Mouse (Mus musculus) adrenal gland, adult 18-20 months (tissue): Measurements from ENCODE around the gene Mrpl32. TPM values are rescaled to one million over a fixed set of nuclear protein-coding genes. Genes with fewer than 3 reads are reported as not detected.

Source experiments
- DNase-seq, 2 experiments: peaks; one replicate each; pipeline ENCODE4 v3.0.0; 2021 to 2022; ENCODE audit warnings: low spot score in 2 of 2
- long read RNA-seq, 2 experiments: library from polyadenylated mRNA; stranded (forward); transcript quantifications; one replicate each; pipeline ENCODE4 v2.0.0; 2021
- total RNA-seq, 2 experiments: library from RNA; stranded (reverse); gene quantifications; 1 replicate in 1 of 2; 2 replicates in 1 of 2; pipeline ENCODE4 v1.2.3; 2021

Mrpl32 gene
- 10 to 100 TPM; 49.3 to 66.4 TPM for total RNA-seq
- long read RNA-seq, experiment 1, transcript Mrpl32-202 (3 exons, 3,013 nt) = major isoform, 5 of 7 reads
- long read RNA-seq, experiment 1, partial matches to known transcripts = 1 of 7 reads
- long read RNA-seq, experiment 1, other reads (novel, unspliced or antisense) = 0 of 7 reads
- long read RNA-seq, experiment 2, transcript Mrpl32-202 (3 exons, 3,013 nt) = major isoform, 63 of 73 reads
- long read RNA-seq, experiment 2, partial matches to known transcripts = 5 of 73 reads
- long read RNA-seq, experiment 2, other reads (novel, unspliced or antisense) = 1 of 73 reads

DNA sequence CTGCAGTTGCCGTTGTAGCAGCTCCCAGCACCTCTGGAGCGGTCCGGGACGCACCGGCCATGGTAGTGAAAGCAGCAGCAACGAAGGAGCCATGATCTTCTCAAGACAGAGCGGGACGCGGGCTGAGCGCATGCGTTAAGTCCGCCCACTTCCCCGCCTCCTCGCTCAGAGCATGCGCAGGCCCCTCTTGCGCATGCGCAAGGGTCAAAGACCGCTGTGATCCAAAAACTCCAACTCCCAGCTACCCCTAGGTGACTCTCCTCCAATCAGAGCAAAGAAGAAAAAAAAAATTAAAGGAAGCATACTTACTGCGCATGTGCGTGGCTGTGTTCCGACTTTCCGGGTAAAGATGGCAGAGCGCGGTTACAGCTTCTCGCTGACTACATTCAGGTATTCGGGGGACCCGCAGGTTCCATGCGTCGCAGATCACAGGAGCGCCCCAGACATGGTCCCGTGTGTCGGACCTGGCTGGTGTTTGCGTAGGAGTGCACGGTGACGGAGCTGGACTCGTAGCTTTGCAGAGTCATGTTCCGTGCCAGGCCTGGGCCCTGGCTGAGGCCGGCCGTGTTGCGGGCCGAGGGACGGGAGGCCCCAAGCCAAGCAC lies at the start of gene Mrpl32, which contains the start of gene Psma2:
Gene Mrpl32, minus strand, starts transcription at position 240 of the 604 bp plus-strand sequence.
Gene Psma2, plus strand, starts transcription at position 315 of the 604 bp plus-strand sequence.
- peak; percentile 98 for DNase-seq

DNA sequence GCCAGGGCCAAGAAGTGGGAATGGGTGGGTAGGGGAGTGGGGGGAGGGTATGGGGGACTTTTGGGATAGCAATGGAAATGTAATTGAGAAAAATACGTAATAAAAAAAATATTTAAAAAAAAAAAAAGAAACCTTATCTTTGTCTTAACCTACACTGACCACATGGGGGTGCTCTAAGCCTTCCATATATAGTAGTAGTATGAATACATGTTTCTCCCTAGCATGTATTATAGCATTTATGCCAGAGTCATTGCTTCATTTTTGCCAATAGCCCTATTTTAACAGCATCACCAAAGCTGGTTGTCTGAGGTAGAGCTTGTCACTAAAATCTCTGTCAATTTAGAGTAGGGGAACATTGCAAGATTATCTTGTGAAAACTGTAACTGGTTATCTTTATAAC lies 36.3 kb upstream of the Mrpl32 start:
- no peak for DNase-seq

DNA sequence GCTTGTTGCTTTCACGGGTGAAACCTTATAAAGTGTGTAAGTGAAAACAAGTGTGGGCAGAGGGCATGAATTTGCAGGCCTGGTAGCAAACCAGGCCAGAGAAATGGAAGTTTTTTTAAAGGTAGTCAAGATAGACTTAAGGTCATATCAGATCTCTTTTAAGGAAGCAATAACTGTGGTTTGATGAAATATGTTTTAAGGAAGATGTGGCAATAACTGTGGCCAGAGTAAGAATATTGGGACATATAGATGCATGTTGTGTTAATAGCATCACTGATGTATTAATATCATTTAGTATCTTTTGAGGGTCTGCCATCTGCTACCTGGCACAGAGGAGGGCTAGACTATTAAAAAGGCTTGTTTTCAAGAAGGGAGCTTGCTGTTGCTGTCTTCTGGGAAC lies 27.0 kb upstream of the Mrpl32 start:
- no peak for DNase-seq

DNA sequence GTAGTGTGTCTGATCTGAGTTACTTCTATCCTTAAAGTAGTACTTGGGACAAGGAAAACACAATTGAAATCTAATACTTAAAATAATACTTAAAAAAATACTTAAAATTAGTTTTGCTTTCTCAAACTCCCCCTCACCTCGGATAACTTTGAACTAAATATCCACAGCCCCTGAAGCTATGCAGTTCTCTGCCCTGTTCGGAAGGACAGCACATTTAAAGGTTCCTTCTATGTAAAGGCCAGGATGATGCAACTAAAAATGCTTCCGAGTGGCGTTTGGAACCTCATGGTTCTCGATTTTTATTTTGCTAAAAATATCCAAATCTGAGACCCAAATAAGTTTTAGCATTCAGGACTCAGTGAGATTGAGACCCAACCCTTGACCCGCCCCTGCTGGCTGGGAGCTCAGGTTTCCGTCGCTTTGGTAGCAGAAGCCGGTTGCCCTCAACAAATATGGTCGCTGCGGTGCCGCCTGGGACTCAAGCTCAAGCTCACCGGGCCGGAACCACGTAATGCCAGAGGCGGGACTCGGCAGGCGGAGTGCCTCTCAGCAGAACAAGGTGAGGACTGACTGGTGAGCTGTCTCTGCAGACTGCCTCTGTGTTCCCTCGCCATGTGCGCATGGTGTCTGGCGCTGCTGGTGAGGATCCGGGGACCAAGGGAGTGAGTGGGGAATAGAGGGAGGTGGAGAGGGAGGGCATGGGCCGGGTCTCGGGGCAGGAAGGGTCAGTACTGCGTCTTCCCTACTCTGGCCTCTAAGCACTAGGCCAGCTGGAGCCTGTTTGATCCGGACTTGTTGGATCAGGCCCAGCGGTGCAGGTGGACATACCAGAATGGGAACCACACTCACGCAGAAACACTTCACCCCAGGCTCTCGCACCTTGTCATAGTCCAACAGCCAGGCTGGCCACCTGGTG lies 17.0 kb upstream of the Mrpl32 start, which contains the start of gene AW209491:
Gene AW209491, plus strand, starts transcription at position 429 of the 916 bp plus-strand sequence.
- peak; percentile 90 to 93 for DNase-seq

DNA sequence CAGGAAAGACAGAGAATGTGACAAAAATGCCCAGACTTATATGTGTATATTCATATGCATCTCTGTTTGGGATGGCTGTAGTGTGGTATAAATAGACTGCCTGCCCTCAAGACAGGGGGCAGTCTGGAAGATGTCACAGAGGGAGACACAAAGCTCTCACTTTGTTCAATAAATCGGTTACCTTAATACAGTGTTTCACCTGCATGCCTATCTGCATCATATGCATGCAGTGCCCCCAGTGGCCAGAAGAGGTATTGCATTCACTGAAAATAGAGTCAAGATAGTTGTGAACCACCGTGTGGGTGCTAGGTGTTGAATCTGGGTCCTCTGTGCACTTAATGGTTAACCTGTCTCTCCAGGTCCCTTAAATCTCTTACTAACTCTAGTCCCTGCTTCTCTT lies 5.8 kb upstream of the Mrpl32 start:
- peak; percentile 54 to 62 for DNase-seq

DNA sequence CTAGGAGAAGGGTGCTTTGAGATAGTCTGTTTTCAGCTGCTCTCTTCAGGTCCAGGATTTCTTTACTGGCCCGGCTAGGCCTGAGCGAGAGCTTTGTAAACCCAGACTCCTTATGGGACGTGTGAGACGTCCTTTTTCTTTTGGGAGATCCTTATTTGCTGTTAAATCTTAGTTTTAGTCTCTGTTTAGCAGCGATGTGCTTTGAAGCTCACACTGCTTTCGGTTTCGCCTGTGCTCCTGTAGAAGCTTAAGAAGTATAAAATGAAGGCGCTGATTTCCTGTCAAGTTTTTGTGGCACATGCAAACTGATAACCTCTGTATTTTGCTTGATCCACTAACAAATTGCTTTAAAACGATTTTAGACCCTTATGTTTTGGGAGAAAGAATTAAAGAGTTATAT lies 588 bp upstream of the Mrpl32 start:
- no peak for DNase-seq

DNA sequence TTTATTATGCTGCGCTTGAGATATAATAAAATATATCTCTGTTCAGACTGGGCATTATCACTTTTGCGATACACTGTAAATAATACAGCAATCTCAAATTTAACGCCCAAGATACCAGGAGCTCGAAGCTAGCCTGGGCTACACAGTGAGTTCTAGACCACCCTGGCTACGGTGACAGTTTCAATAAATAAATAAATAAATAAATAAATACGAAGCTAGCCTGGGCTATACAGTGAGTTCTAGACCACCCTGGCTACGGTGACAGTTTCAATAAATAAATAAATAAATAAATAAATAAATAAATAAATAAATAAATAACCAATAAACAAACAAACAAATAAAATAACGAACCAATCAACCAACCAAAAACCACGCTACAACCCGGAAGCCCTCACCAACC lies 502 bp downstream of the Mrpl32 start:
- DNase-seq = no peak

DNA sequence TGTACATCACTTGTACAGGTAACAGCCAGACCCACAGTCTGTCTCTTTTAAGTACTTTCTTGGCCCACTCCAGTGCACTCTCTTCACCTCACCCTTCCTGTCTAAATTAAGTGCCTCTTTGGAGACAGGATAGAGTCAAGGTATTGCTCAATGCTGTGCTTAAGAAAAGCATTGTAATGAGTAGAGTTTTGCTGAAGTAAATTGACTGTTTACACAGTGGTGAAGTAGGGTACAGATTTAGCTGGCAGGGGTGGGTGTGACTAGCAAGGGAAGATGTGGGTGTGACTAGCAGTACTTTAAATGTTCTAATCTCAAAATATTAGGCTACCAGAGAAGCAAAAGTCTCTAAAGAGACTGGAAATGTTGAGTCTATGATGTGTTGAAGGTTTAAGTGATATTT lies 5.3 kb downstream of the Mrpl32 start:
- DNase-seq = no peak

DNA sequence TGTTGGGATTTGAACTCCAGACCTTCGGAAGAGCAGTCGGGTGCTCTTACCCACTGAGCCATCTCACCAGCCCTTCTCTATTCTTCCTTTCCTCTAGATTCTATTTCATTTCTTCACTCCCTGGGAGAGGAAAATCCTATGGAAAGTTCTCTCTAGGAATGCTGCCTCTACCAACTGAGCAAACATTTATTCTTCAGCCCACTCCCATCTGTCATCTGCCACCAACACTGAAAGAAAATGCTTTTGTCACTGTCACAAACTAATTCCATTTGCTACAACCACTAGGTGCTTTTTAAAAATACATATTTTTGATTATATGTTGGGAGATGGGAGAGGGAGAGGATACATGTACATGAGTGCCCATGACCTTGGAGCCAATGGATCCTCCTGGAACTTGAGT lies 10.2 kb downstream of the Mrpl32 start:
- DNase-seq = no peak

DNA sequence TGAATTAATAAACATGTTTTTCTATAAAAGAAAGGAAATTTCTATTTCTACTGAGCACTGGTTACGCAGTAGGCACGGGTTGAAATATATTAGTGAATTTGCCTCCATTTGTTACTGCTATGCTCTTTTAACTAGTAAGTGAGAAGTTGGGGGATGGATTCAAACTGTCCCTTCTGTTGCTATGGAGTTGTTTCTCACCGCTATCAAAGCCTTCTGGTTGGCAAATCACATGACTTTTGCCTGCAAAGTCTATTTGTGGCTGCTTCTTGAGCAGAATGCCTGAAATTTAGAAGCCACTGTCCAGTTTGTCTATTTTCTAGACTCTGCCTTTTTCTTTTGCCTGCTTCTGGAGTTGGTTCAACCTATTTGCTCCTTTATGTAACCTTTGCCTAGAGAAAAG lies 32.6 kb downstream of the Mrpl32 start:
- no peak for DNase-seq

DNA sequence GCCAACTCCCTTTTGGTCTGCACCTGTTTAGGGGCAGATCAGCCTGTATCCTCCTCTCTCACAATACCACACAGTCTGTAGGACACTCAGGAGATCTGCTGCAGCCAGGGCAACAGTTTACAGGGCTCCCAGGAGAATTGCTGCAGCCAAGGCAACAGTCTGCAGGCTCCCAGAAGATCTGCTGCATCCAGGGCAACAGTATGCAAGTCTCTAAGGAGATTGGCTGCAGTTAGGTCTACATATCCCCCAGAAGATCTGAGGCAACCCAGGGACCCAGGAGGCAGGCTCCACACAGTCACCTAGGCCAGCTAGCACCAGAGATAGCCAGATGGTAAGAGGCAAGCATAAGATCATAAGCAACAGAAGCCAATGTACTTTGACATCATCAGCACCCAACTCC lies 38.8 kb downstream of the Mrpl32 start:
- DNase-seq = no peak

DNA sequence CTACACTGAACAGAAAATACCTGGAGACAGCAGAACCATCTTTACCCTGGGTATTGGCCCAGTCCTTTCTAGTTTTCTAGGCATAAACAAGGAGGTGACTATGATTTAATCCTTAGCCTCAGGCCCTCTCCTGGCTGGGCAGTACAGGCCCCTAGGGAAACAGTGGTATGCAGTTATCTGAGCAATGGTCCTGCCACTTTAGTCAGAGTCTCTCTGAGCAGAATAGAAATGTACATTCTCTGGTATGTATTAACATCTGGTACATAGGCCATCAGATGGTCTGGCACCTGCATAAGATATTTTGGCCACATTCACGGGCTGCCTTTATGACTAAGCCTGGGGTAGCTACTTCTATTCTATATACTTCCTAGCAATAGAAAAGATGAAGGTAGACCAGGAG lies 51.6 kb downstream of the Mrpl32 start:
- no peak for DNase-seq

Other genes starting within 250 kb of the Mrpl32 start
- not detected for gene Hecw1, start 89.9 kb downstream of the Mrpl32 start, total RNA-seq
- 100 to 1,000 TPM in 1 of 2 experiments, 10 to 100 TPM in 1; 99.6 to 116 TPM for gene Psma2, start 75 bp upstream of the Mrpl32 start, total RNA-seq
- gene AW209491, start 17.0 kb upstream of the Mrpl32 start, total RNA-seq = 10 to 100 TPM; 21.4 TPM